Mouse (Mus musculus): ENCODE data around the gene H2afy2. TPM values are rescaled to one million over a fixed set of nuclear protein-coding genes. Genes with fewer than 3 reads are reported as not detected.

Gene H2afy2
- polyA plus RNA-seq (2015; fragmentation: Nextera tagmentation; extraction: Ambion mirVana) = 51.5 and 60.2 TPM in 2 replicates

DNA sequence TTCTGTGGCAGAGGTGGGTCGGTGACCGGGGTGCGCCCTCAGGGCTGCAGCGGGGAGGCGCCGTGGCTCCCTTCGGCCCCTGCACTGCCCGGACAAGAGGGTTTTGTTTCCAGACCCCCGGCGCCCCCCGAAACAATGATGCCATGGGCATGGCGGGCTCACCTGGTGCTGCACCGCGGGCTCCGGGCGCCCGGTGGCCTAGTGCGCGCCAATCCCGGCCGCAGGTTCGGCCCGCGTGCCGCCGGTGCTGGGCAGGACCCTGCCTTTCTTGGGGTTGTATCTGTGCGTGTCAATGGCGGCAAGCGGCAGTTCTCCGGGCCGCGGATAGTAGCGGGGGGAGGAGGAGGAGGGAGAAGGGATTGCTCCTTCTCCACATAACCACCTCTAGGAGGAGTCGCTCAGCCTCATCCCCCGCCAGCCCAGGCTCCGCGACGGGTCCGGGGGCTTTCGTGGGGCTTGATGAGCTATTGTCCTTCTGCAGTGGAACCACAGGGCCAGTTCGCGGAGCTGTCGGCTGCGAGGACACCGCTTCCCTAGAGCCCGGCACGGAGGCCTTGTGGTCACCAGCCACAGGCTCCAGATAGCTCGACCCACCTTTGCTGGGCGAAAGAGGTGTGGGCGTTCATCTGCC, at the start of gene H2afy2:
Gene H2afy2, minus strand, starts transcription at position 527 of the 631 bp plus-strand sequence.

DNA sequence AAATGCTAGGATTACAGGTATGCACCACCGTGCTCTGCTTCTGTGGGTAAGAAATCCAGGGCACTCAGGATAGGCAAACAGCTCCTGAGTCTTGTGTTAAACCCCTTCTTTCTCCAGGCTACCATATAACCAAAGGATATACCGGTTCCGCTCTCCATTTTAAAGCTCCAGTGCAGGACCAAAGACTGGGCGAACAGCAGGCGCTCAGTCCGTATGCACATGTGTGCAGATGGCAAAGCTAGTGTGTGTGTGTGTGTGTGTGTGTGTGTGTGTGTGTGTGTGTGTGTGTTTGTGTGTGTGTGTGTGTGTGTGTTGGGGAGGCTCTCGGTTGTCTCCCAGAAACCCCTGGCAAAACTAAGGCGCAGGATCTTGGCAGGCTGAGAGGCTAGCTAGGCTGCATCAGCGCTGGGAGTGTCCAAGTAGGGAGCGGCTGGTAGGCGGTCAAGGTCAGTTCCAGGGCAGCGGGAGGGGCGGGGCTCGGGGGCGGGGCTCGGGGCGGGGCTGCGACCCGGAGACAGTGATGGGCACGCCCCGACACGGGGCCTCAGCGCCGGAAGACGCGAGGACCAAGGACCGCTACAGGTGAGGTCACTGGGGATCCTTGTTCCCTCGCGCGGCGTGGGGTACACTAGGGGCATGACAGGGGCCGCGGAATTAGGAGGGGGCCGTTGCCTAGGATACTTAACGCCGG, 69.0 kb downstream of the H2afy2 start, which contains the start of gene Aifm2:
Gene Aifm2, plus strand, starts transcription at position 493 of the 691 bp plus-strand sequence.

DNA sequence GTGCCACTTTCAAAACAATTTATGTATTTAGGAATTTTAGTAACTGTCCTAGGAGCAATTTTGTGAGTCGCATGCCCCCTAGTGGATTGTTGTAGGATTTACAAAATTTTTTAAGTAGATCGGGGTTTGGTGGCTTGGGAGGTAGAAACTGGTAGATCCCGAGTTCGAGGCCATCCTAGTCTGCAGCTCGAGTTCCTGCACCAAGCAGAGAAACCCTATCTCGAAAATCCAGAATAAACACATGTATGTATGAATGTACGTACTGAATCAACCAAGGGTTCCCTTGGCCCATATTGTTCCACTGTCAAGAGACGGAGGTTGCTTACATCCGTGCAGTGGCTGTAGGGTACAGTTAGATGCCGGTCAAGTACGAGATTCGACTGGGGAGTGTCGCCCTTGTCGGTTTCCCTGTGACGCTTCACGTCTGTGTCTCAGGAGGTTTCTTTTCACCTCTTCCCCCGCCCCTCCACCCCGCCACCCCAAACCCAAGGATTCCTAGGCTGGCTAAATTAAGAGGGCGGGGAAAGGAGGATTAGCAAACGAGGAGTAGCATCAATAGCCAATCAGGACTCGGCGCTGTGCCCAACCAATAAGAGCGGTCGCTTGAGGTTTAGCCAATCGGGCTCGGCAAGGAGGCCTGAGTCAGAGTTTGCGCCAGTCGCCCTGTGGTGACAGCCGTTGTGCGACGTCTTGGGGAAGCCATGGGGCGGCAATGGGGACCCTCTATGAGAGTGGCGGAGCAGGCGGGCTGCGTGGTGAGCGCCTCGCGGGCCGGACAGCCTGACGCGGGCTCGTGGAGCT, 88.9 kb downstream of the H2afy2 start, which contains the start of gene Tysnd1:
Gene Tysnd1, plus strand, starts transcription at position 645 of the 801 bp plus-strand sequence.

Small RNAs within 50 kb of the gene (microRNA-seq; reads per million reads assigned to microRNA genes)
- gene Mir5108 (ENCODE audit: borderline replicate concordance, insufficient number of aligned reads) = not detected

Other genes with a start within 250 kb of the H2afy2 start
- 0.16 and 0.18 TPM in 2 replicates for gene Npffr1, start 188.7 kb downstream of the H2afy2 start, polyA plus RNA-seq (2015; fragmentation: Nextera tagmentation; extraction: Ambion mirVana)
- gene Ppa1, start 135.6 kb downstream of the H2afy2 start, polyA plus RNA-seq (2015; fragmentation: Nextera tagmentation; extraction: Ambion mirVana) = 63.2 and 81.9 TPM in 2 replicates
- 197 and 228 TPM in 2 replicates for gene Sar1a, start 103.8 kb downstream of the H2afy2 start, polyA plus RNA-seq (2015; fragmentation: Nextera tagmentation; extraction: Ambion mirVana)
- 40.0 and 78.9 TPM in 2 replicates for gene Tysnd1, start 88.6 kb downstream of the H2afy2 start, polyA plus RNA-seq (2015; fragmentation: Nextera tagmentation; extraction: Ambion mirVana)
- gene Aifm2, start 68.9 kb downstream of the H2afy2 start, polyA plus RNA-seq (2015; fragmentation: Nextera tagmentation; extraction: Ambion mirVana) = 71.6 and 190 TPM in 2 replicates
- gene Col13a1, start 195.0 kb upstream of the H2afy2 start, polyA plus RNA-seq (2015; fragmentation: Nextera tagmentation; extraction: Ambion mirVana) = 5.9 and 10.0 TPM in 2 replicates